Mouse (Mus musculus): ENCODE measurements around the gene Apoh.

Gene Apoh

GRCm38 (mm10) chr11:108342781-108343768 lies at the start of gene Apoh:
Apoh (plus strand) TSS chr11:108343354.
- in situ Hi-C loops (cut with MboI; ENCODE audit: low pct_unique_long_range_greater_than_20kb in 1 of 2, low sequenced_read_pairs in 2 of 2, unreplicated experiment in 1 of 2): no loop called here

DNA sequence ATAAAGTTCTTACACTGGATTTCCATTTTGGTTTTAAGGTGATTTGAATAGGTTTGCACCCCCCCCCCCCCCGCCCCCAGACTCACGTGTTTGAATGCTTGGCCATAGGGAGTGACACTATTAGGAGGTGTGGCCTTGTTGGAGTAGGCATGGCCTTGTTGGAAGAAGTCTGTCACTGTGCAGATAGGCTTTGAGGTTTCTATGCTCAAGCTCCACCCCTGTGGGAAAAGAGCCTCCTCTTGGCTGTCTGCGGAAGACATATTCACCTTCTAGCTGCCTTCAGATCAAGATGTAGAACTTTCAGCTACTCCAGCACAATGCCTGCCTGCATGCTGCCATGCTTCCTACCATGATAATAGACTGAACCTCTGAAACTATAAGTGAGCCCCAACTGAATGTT lies 49.3 kb upstream of the Apoh start:
- in situ Hi-C loops (cut with MboI; ENCODE audit: low pct_unique_long_range_greater_than_20kb in 1 of 2, low sequenced_read_pairs in 2 of 2, unreplicated experiment in 1 of 2): no loop called here

- in situ Hi-C loops (cut with MboI; ENCODE audit: low pct_unique_long_range_greater_than_20kb in 1 of 2, low sequenced_read_pairs in 2 of 2, unreplicated experiment in 1 of 2): no loop called here
Measured at GRCm38 (mm10) chr11:108294305-108294813, 48.8 kb upstream of the Apoh start.

DNA sequence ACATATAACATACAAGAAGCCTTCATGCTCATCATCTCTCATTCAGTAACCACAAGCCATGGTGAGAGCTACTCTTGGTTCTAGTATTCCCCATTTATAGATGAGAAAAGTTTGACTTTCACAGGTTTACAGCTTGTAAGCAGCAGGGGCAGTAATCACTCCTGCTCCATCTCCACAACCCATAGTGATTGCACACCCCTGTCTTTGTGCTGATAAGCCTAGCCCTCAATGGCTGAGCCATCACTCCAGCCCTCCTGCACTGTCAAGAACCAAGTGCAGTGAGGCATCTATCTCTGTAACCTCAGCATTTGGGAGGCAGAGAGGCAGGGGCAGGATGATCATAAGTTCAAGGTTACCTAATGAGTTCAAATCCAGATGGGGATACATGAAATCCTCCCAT lies 47.8 kb upstream of the Apoh start:
- in situ Hi-C loops (cut with MboI; ENCODE audit: low pct_unique_long_range_greater_than_20kb in 1 of 2, low sequenced_read_pairs in 2 of 2, unreplicated experiment in 1 of 2): no loop called here

DNA sequence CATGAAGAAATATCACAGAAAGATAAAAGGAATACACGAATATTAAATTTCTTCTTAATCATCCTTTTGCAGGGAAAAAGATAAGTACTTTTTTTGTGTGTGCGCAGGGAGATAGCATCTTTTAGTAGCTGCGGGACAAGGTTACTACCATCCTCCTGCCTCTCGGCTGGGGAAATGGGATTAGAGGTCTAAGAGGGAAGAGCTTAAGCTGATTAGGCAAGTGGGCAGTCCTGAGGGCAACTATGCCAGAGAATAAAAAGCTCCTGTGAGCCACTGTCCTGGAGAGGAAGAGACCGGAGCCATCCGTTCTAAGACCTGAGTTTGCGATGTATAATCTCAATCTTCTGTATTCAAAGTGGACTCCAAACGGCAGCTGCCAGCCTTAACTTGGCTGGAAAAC lies 45.2 kb upstream of the Apoh start:
- in situ Hi-C loops (cut with MboI; ENCODE audit: low pct_unique_long_range_greater_than_20kb in 1 of 2, low sequenced_read_pairs in 2 of 2, unreplicated experiment in 1 of 2): no loop called here

DNA sequence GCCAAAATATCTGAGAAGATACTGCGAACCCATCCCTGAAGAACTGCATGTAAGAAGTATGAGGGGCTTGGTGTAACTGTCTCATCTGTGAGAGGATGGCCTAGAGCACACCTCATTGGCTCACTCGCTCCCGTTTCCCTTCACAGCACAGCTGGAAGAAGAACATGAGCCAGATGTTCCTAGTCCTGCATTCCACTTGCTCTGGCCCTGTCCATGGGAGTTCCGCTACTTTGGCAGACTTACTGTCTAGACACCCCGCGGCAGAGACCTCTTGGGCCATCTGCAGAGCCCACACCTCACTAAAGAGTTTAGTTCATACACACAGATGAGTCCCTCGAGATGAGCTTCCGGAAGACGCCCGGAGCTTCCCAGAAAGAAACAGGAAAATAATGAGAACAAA lies 43.2 kb upstream of the Apoh start:
- in situ Hi-C loops (cut with MboI; ENCODE audit: low pct_unique_long_range_greater_than_20kb in 1 of 2, low sequenced_read_pairs in 2 of 2, unreplicated experiment in 1 of 2): no loop called here

DNA sequence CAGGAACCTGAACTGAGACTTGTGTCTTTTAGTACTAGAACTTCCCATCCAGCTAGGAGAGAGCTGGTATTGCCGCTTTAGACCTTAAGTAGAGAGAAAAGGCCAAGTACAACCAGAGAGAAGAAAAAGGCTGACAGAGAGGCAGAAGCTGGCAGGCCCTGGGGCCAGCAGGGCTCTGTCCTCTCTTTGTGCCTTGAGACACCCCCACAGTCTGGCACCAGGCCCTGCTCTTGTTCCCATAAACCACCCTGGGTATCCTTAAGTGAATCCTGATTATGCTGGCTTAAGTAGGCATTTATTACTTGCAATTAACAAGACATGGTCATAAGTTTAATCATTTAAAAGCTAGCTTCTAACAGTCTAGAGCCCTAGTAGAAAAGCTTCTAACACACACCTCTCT lies 42.7 kb upstream of the Apoh start:
- in situ Hi-C loops (cut with MboI; ENCODE audit: low pct_unique_long_range_greater_than_20kb in 1 of 2, low sequenced_read_pairs in 2 of 2, unreplicated experiment in 1 of 2): no loop called here

GRCm38 (mm10) chr11:108301036-108301435 lies 42.1 kb upstream of the Apoh start:
- in situ Hi-C loops (cut with MboI; ENCODE audit: low pct_unique_long_range_greater_than_20kb in 1 of 2, low sequenced_read_pairs in 2 of 2, unreplicated experiment in 1 of 2): no loop called here

DNA sequence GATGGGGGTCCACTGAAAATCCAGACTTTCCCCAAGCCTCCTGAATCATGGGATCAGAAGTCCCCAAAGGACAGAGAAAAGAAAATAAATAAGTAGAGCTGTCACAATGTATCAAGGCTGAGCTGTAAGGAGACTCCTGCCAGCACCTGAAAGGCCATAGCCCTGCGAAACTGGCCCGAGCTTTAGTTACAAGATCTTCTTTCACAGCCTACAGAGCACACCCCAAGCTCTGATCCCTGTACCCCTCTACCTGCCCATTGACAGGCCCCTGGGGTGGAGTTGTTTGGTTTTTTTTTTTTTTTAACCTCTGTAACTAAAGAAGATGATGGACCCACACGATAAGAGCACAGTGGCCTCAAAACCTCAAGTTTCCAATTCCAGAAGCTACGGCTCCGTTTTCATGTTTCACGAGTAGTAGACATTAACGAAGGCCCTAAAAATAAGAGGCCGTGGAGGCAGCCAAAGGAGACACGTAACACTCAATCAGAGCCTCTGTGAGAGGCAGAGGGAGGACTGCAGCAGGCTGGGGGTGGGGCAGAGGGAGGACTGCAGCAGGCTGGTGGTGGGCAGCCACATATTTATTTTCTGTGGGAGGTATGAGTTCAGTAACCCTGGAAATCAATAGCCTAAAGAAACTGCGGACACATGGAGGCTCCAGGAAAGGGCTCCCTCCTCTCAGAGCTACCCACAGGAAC lies 41.2 kb upstream of the Apoh start:
- in situ Hi-C loops (cut with MboI; ENCODE audit: low pct_unique_long_range_greater_than_20kb in 1 of 2, low sequenced_read_pairs in 2 of 2, unreplicated experiment in 1 of 2): no loop called here

- in situ Hi-C loops (cut with MboI; ENCODE audit: low pct_unique_long_range_greater_than_20kb in 1 of 2, low sequenced_read_pairs in 2 of 2, unreplicated experiment in 1 of 2): no loop called here
Measured at GRCm38 (mm10) chr11:108303787-108304186, 39.4 kb upstream of the Apoh start.

DNA sequence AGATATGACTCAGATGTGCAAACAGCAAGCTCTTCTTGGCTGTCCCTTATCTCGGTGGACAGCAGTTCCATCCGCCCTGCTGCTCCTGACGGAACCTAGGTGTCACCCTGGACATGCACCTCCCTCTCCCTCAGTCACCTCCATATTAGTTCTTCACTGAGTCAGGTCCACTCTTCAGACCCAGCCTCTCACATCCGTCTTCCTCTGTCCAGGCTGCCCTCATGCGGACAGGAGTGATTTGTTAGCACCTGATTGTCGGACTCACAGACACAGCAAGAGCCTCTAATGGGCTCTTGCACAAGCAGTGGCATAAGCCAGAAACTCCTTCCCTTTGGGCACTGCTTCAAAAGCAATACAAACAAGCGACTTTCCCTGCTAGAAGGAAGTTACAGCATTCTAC lies 35.9 kb upstream of the Apoh start:
- in situ Hi-C loops (cut with MboI; ENCODE audit: low pct_unique_long_range_greater_than_20kb in 1 of 2, low sequenced_read_pairs in 2 of 2, unreplicated experiment in 1 of 2): no loop called here

- in situ Hi-C loops (cut with MboI; ENCODE audit: low pct_unique_long_range_greater_than_20kb in 1 of 2, low sequenced_read_pairs in 2 of 2, unreplicated experiment in 1 of 2): no loop called here
Measured at GRCm38 (mm10) chr11:108308253-108308652, 34.9 kb upstream of the Apoh start.

DNA sequence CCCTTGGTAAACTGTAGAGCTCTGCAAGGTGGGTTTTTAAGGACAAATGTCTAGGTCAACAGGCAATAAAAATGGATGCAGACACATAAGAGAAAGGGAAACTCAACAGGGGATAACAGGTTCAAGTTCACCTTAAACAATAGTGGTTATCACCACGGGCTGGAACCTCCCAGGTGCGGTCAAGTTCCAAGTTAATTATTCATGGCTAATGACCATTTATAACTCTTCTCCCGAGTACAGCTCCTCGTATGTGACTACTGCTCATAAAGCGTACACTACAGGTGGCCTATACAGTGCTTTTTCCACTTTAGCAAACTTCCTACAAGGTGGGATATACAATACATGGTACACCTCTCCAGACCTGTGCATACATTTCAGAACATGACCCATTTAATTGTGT lies 33.4 kb upstream of the Apoh start:
- in situ Hi-C loops (cut with MboI; ENCODE audit: low pct_unique_long_range_greater_than_20kb in 1 of 2, low sequenced_read_pairs in 2 of 2, unreplicated experiment in 1 of 2): no loop called here

GRCm38 (mm10) chr11:108311912-108312311 lies 31.2 kb upstream of the Apoh start:
- in situ Hi-C loops (cut with MboI; ENCODE audit: low pct_unique_long_range_greater_than_20kb in 1 of 2, low sequenced_read_pairs in 2 of 2, unreplicated experiment in 1 of 2): no loop called here

DNA sequence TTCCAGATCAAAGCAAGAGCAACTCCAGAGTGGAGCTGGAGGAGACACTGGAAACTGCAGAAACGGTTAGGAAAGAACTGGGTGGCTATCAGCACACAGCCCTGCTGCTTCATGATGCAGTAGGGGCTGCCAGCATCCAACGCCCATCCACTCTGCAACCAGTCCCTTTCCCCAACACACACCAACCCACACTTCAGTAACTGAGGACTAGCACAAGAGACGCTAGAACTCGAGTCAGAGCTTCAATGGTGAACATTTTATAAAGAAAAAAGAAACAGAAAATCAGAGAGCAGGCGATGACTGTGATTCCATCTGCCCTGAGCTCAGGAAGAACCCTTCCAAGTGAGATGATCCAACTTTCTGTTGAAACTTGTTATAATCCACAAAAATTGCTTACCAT lies 30.6 kb upstream of the Apoh start:
- in situ Hi-C loops (cut with MboI; ENCODE audit: low pct_unique_long_range_greater_than_20kb in 1 of 2, low sequenced_read_pairs in 2 of 2, unreplicated experiment in 1 of 2): no loop called here

DNA sequence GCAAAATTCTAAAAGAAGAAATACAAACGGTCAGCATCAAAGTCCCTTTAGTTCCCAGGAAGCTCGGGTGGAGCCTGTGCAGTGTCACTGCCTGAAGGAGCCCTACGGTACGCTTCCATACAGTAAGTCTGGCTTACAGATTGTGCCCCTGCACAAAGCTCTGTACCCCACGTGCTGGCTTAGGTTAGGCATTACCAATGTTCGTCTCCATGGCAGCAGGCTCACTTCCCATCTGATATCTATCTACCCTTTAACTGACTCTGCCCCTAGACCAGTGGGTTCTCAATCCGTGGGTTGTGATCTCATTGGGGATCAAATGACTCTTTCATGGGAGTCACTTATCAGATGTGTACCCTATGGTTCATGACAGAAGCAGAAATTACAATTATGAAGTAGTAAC lies 27.4 kb upstream of the Apoh start:
- in situ Hi-C loops (cut with MboI; ENCODE audit: low pct_unique_long_range_greater_than_20kb in 1 of 2, low sequenced_read_pairs in 2 of 2, unreplicated experiment in 1 of 2): no loop called here

GRCm38 (mm10) chr11:108317878-108318277 lies 25.3 kb upstream of the Apoh start:
- in situ Hi-C loops (cut with MboI; ENCODE audit: low pct_unique_long_range_greater_than_20kb in 1 of 2, low sequenced_read_pairs in 2 of 2, unreplicated experiment in 1 of 2): no loop called here

DNA sequence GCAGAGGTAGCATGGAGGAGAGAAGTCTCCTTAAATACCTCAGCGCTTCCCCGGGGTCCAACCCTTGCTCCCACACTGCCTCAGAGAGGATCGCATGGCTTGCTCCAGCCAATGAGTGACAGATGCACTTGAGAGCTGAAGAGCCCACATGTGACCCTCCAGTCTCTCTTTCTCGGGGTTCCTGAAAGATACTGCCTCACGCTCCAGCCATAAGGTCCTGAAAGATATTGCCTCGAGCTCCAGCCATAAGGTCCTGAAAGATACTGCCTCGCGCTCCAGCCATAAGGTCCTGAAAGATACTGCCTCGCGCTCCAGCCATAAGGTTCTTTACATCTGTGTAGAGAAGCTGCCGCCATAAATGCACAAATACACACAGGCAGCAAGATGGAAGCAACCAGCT lies 24.0 kb upstream of the Apoh start:
- in situ Hi-C loops (cut with MboI; ENCODE audit: low pct_unique_long_range_greater_than_20kb in 1 of 2, low sequenced_read_pairs in 2 of 2, unreplicated experiment in 1 of 2): no loop called here

DNA sequence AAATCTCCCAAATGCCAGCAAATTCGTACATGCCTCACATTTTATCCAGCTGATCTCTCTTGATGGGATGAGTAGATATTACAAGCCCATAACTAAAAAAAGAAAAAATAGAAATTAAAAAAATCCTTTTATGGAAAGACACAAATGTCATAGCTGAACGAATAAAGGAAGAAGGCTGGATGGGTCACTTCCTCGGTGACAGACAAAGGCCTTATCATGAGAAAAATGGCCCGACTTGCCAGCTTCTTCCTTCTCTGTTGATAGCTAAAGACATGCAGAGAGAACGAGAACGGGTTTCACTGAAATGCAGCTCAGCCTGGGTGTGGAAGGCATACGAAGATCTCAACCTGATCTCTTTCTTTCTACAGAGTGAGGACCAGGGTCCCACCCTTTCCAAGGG lies 22.6 kb upstream of the Apoh start:
- in situ Hi-C loops (cut with MboI; ENCODE audit: low pct_unique_long_range_greater_than_20kb in 1 of 2, low sequenced_read_pairs in 2 of 2, unreplicated experiment in 1 of 2): no loop called here

GRCm38 (mm10) chr11:108322156-108322555 lies 21.0 kb upstream of the Apoh start:
- in situ Hi-C loops (cut with MboI; ENCODE audit: low pct_unique_long_range_greater_than_20kb in 1 of 2, low sequenced_read_pairs in 2 of 2, unreplicated experiment in 1 of 2): no loop called here
